Mouse (Mus musculus): ENCODE measurements around the gene Slc30a1.

DNA sequence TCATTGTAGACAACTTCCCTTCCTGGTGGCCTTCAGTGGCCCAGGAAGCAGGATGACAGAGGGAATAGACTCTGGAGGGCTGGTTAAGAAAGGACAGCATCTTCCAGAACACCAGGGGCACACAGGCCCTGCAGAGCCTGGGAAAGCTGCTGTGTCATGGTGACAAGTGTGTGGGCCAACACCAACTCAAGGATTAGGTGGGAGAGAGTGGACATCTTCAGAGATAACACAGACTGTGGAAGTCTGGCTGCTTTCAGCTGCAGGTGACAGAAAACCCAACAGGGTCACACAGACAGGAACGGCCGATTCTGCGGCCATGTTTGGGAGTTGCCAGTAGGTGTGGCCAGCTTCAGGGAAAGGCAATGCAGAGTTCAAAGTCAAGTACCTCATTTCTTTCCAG is 26.3 kb upstream of the Slc30a1 start:
- no peak for TF ChIP-seq CTCF (IDR thresholded peaks at IDR 0.05; ENCODE audit: borderline replicate concordance, insufficient read depth, low read depth, low read length)
- TF ChIP-seq POLR2A (IDR thresholded peaks at IDR 0.05; ENCODE audit: borderline replicate concordance, insufficient read depth, low read length) = no peak
